Mouse (Mus musculus) thymus, postnatal 36 days (tissue): Measurements from ENCODE around the gene Ddx20.
A peak's percentile ranks its signal among the peaks of the same experiment; 100 is the strongest.

Experiments
- DNase-seq, 2 experiments: peaks; one replicate each; pipeline ENCODE4 v3.0.0; 2022; ENCODE audit warnings: mixed read lengths in 2 of 2

The Ddx20 gene

GRCm38 (mm10) chr3:105687324-105688060 is at the start of gene Ddx20:
Gene Ddx20 (minus strand): TSS chr3:105687574.
- DNase-seq: peak; percentile 91 to 95

- DNase-seq: no peak
These were observed 49.7 kb upstream of the Ddx20 start for GRCm38 (mm10) chr3:105737070-105737469.

- no peak for DNase-seq
These were observed 48.8 kb upstream of the Ddx20 start for GRCm38 (mm10) chr3:105736148-105736547.

GRCm38 (mm10) chr3:105735285-105735684 is 47.9 kb upstream of the Ddx20 start:
- no peak for DNase-seq

GRCm38 (mm10) chr3:105733538-105733937 is 46.2 kb upstream of the Ddx20 start:
- no peak for DNase-seq

- no peak for DNase-seq
These were observed 45.0 kb upstream of the Ddx20 start for GRCm38 (mm10) chr3:105732360-105732759.

- DNase-seq: peak in 1 of 2 experiments; percentile 30
These were observed 38.7 kb upstream of the Ddx20 start for GRCm38 (mm10) chr3:105726037-105726436.

- DNase-seq: no peak
These were observed 35.1 kb upstream of the Ddx20 start for GRCm38 (mm10) chr3:105722510-105722909.

- no peak for DNase-seq
These were observed 34.4 kb upstream of the Ddx20 start for GRCm38 (mm10) chr3:105721681-105722201.

GRCm38 (mm10) chr3:105720514-105720913 is 33.1 kb upstream of the Ddx20 start:
- no peak for DNase-seq

GRCm38 (mm10) chr3:105719979-105720378 is 32.6 kb upstream of the Ddx20 start:
- DNase-seq: no peak

- DNase-seq: no peak
These were observed 31.4 kb upstream of the Ddx20 start for GRCm38 (mm10) chr3:105718746-105719145.

- no peak for DNase-seq
These were observed 30.6 kb upstream of the Ddx20 start for GRCm38 (mm10) chr3:105717856-105718555.

- DNase-seq: no peak
These were observed 29.1 kb upstream of the Ddx20 start for GRCm38 (mm10) chr3:105716353-105717000.

GRCm38 (mm10) chr3:105714820-105715167 is 27.4 kb upstream of the Ddx20 start:
- DNase-seq: no peak

GRCm38 (mm10) chr3:105714091-105714819 is 26.9 kb upstream of the Ddx20 start:
- no peak for DNase-seq

GRCm38 (mm10) chr3:105712827-105713226 is 25.5 kb upstream of the Ddx20 start:
- DNase-seq: no peak

GRCm38 (mm10) chr3:105711741-105712140 is 24.4 kb upstream of the Ddx20 start:
- no peak for DNase-seq

- no peak for DNase-seq
These were observed 22.9 kb upstream of the Ddx20 start for GRCm38 (mm10) chr3:105710246-105710645.

GRCm38 (mm10) chr3:105707590-105707989 is 20.2 kb upstream of the Ddx20 start:
- DNase-seq: no peak

GRCm38 (mm10) chr3:105706366-105707020 is 19.1 kb upstream of the Ddx20 start:
- no peak for DNase-seq

GRCm38 (mm10) chr3:105705561-105705960 is 18.2 kb upstream of the Ddx20 start:
- no peak for DNase-seq
